Mouse (Mus musculus) bone marrow macrophage, adult 2 months (primary cell): ENCODE measurements around the gene Galnt17.

Source experiments
- CTCF ChIP-seq: IDR thresholded peaks from 2 replicates; pipeline ENCODE4 v1.5.1; 2012; ENCODE audit warnings: low read depth, mild to moderate bottlenecking, low read length, moderate library complexity
- POLR2A ChIP-seq: IDR thresholded peaks from 2 replicates; pipeline ENCODE4 v1.6.1; 2012; ENCODE audit warnings: mild to moderate bottlenecking, low read depth, low read length, borderline replicate concordance

DNA sequence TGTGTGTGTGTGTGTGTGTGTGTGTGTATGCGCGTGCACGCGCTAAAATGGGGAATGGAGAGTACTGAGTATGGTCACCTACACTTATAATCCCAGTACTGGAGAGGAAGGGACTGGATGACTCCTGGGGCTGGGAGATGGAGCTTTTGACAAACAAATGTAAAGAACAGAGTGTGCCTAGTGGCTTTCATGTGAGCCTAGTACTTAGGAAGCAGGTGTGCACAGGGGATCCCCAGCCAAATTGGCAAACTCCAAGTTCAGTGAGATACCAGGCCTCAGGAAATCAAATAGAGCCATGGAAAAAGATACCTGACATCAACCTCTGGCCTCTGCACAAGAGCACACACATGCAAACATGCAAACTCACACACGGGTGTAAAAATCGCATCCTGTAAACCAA, 61.7 kb downstream of the Galnt17 start:
- TF ChIP-seq CTCF (no peak), POLR2A (no peak)
